Mouse (Mus musculus): ENCODE measurements at regions not wholly inside any gene's neighbourhood (a gene's known extent, or its start where the extent isn't known, plus 50 kb on each side); places are given as distances from the start of the nearest gene placed in this dataset.

- no peak for TF ChIP-seq POLR2A (IDR thresholded peaks at IDR 0.05; ENCODE audit: low read depth, low read length)
- TF ChIP-seq CTCF (IDR thresholded peaks at IDR 0.05; ENCODE audit: extremely low read depth, insufficient read depth, insufficient read length, insufficient replicate concordance): no peak
Measured at GRCm38 (mm10) chr12:51174906-51175756, 172.7 kb upstream of the G2e3 start.

Data from spleen, adult 2 months (tissue).